Mouse (Mus musculus): ENCODE results near the gene Ddhd1. TPM values are rescaled to one million over a fixed set of nuclear protein-coding genes. Genes with fewer than 3 reads are reported as not detected.
A peak's percentile ranks its signal among the peaks of the same experiment; 100 is the strongest.

Gene Ddhd1
- polyA plus RNA-seq, 1 experiment: 16.2 TPM

GRCm38 (mm10) chr14:45561681-45562080 lies 96.3 kb downstream of the Ddhd1 start:
- peaks cover 4% of the 10 kb centered on the region for H3K4me1 ChIP-seq (ENCODE audit: control insufficient read depth, insufficient read depth, insufficient read length, low read length)
- TF ChIP-seq POLR2A (IDR thresholded peaks at IDR 0.05; ENCODE audit: low read depth, low read length) (no peak), CTCF (IDR thresholded peaks at IDR 0.05; ENCODE audit: extremely low read depth, insufficient read length, insufficient replicate concordance, low read depth, low read length) (no peak)
- 60% methylated on average over 6 of the region's 6 CpGs for WGBS
- no peak overlapping the region for H3K4me3 ChIP-seq (ENCODE audit: low read depth, low read length)
- H3K27ac ChIP-seq (ENCODE audit: insufficient read depth, low read depth, low read length): no peak overlapping the region
- no peaks in the 10 kb centered on the region for H3K36me3 ChIP-seq (ENCODE audit: control insufficient read depth, insufficient read depth, low read length)
- H3K27me3 ChIP-seq (ENCODE audit: control insufficient read depth, insufficient read depth, low read length): no peaks in the 10 kb centered on the region

- TF ChIP-seq CTCF (IDR thresholded peaks at IDR 0.05; ENCODE audit: extremely low read depth, insufficient read length, insufficient replicate concordance, low read depth, low read length) (no peak), POLR2A (IDR thresholded peaks at IDR 0.05; ENCODE audit: low read depth, low read length) (no peak)
- H3K27ac ChIP-seq (ENCODE audit: insufficient read depth, low read depth, low read length): no peak overlapping the region
- WGBS: 91% methylated on average over 1 of the region's 1 CpGs
- H3K4me1 ChIP-seq (ENCODE audit: control insufficient read depth, insufficient read depth, insufficient read length, low read length): no peaks in the 10 kb centered on the region
- H3K27me3 ChIP-seq (ENCODE audit: control insufficient read depth, insufficient read depth, low read length): no peaks in the 10 kb centered on the region
- H3K36me3 ChIP-seq (ENCODE audit: control insufficient read depth, insufficient read depth, low read length): no peaks in the 10 kb centered on the region
- H3K4me3 ChIP-seq (ENCODE audit: low read depth, low read length): no peak overlapping the region
Observed at GRCm38 (mm10) chr14:45559018-45559417, 98.9 kb downstream of the Ddhd1 start.

GRCm38 (mm10) chr14:45554336-45554735 lies 103.6 kb downstream of the Ddhd1 start:
- no peaks in the 10 kb centered on the region for H3K36me3 ChIP-seq (ENCODE audit: control insufficient read depth, insufficient read depth, low read length)
- TF ChIP-seq POLR2A (IDR thresholded peaks at IDR 0.05; ENCODE audit: low read depth, low read length) (no peak), CTCF (IDR thresholded peaks at IDR 0.05; ENCODE audit: extremely low read depth, insufficient read length, insufficient replicate concordance, low read depth, low read length) (no peak)
- no peaks in the 10 kb centered on the region for H3K4me1 ChIP-seq (ENCODE audit: control insufficient read depth, insufficient read depth, insufficient read length, low read length)
- no peak overlapping the region for H3K27ac ChIP-seq (ENCODE audit: insufficient read depth, low read depth, low read length)
- H3K27me3 ChIP-seq (ENCODE audit: control insufficient read depth, insufficient read depth, low read length): no peaks in the 10 kb centered on the region
- WGBS: 81% methylated on average over 6 of the region's 6 CpGs
- H3K4me3 ChIP-seq (ENCODE audit: low read depth, low read length): no peak overlapping the region

GRCm38 (mm10) chr14:45553854-45554253 lies 104.1 kb downstream of the Ddhd1 start:
- Histone ChIP-seq H3K36me3 (ENCODE audit: control insufficient read depth, insufficient read depth, low read length) (no peaks in the 10 kb centered on the region), H3K27ac (ENCODE audit: insufficient read depth, low read depth, low read length) (no peak overlapping the region)
- 55% methylated on average over 2 of the region's 2 CpGs for WGBS

GRCm38 (mm10) chr14:45552431-45552830 lies 105.5 kb downstream of the Ddhd1 start:
- no peak overlapping the region for H3K27ac ChIP-seq (ENCODE audit: insufficient read depth, low read depth, low read length)
- 73% methylated on average over 4 of the region's 4 CpGs for WGBS

More at GRCm38 (mm10) chr14:45553854-45554253, 104.1 kb downstream of the Ddhd1 start:
- Histone ChIP-seq H3K27me3 (ENCODE audit: control insufficient read depth, insufficient read depth, low read length) (no peaks in the 10 kb centered on the region), H3K4me1 (ENCODE audit: control insufficient read depth, insufficient read depth, insufficient read length, low read length) (no peaks in the 10 kb centered on the region), H3K4me3 (ENCODE audit: low read depth, low read length) (no peak overlapping the region)
- TF ChIP-seq POLR2A (IDR thresholded peaks at IDR 0.05; ENCODE audit: low read depth, low read length): no peak
- no peak for TF ChIP-seq CTCF (IDR thresholded peaks at IDR 0.05; ENCODE audit: extremely low read depth, insufficient read length, insufficient replicate concordance, low read depth, low read length)

GRCm38 (mm10) chr14:45551121-45551768 lies 106.7 kb downstream of the Ddhd1 start:
- 53% methylated on average over 17 of the region's 17 CpGs for WGBS
- H3K27me3 ChIP-seq (ENCODE audit: control insufficient read depth, insufficient read depth, low read length): no peaks in the 10 kb centered on the region
- no peak overlapping the region for H3K4me3 ChIP-seq (ENCODE audit: low read depth, low read length)
- H3K27ac ChIP-seq (ENCODE audit: insufficient read depth, low read depth, low read length): no peak overlapping the region
- TF ChIP-seq POLR2A (IDR thresholded peaks at IDR 0.05; ENCODE audit: low read depth, low read length) (no peak), CTCF (IDR thresholded peaks at IDR 0.05; ENCODE audit: extremely low read depth, insufficient read length, insufficient replicate concordance, low read depth, low read length) (peak; percentile 40; the same call in 1 of the 2 replicates)
- H3K4me1 ChIP-seq (ENCODE audit: control insufficient read depth, insufficient read depth, insufficient read length, low read length): no peaks in the 10 kb centered on the region
- H3K36me3 ChIP-seq (ENCODE audit: control insufficient read depth, insufficient read depth, low read length): no peaks in the 10 kb centered on the region

More at GRCm38 (mm10) chr14:45552431-45552830, 105.5 kb downstream of the Ddhd1 start:
- TF ChIP-seq POLR2A (IDR thresholded peaks at IDR 0.05; ENCODE audit: low read depth, low read length): no peak
- TF ChIP-seq CTCF (IDR thresholded peaks at IDR 0.05; ENCODE audit: extremely low read depth, insufficient read length, insufficient replicate concordance, low read depth, low read length): no peak
- no peak overlapping the region for H3K4me3 ChIP-seq (ENCODE audit: low read depth, low read length)
- no peaks in the 10 kb centered on the region for H3K36me3 ChIP-seq (ENCODE audit: control insufficient read depth, insufficient read depth, low read length)
- no peaks in the 10 kb centered on the region for H3K4me1 ChIP-seq (ENCODE audit: control insufficient read depth, insufficient read depth, insufficient read length, low read length)
- no peaks in the 10 kb centered on the region for H3K27me3 ChIP-seq (ENCODE audit: control insufficient read depth, insufficient read depth, low read length)

- Histone ChIP-seq H3K36me3 (ENCODE audit: control insufficient read depth, insufficient read depth, low read length) (no peaks in the 10 kb centered on the region), H3K27me3 (ENCODE audit: control insufficient read depth, insufficient read depth, low read length) (no peaks in the 10 kb centered on the region), H3K4me3 (ENCODE audit: low read depth, low read length) (no peak overlapping the region), H3K27ac (ENCODE audit: insufficient read depth, low read depth, low read length) (no peak overlapping the region), H3K4me1 (ENCODE audit: control insufficient read depth, insufficient read depth, insufficient read length, low read length) (no peaks in the 10 kb centered on the region)
- 66% methylated on average over 13 of the region's 13 CpGs for WGBS
- TF ChIP-seq CTCF (IDR thresholded peaks at IDR 0.05; ENCODE audit: extremely low read depth, insufficient read length, insufficient replicate concordance, low read depth, low read length) (no peak), POLR2A (IDR thresholded peaks at IDR 0.05; ENCODE audit: low read depth, low read length) (no peak)
Observed at GRCm38 (mm10) chr14:45550010-45550647, 107.8 kb downstream of the Ddhd1 start.
